Mouse (Mus musculus): ENCODE measurements around the gene Nubp1. TPM values are rescaled to one million over a fixed set of nuclear protein-coding genes. Genes with fewer than 3 reads are reported as not detected.
A peak's percentile ranks its signal among the peaks of the same experiment; 100 is the strongest.

Nubp1 gene
- total RNA-seq (2015; ENCODE audit: low replicate concordance) = 1.0 and 6.7 TPM in 2 replicates
- 7.8 and 8.6 TPM in 2 replicates for total RNA-seq (2017; ENCODE audit: low replicate concordance)

GRCm38 (mm10) chr16:10411764-10412746, at the start of gene Nubp1:
Gene Nubp1 (plus strand): TSS chr16:10411948.
- ATAC-seq (replicated peaks; ENCODE audit: low FRiP score, poor library complexity, severe bottlenecking) = peak; percentile 96

- no peak for ATAC-seq (replicated peaks; ENCODE audit: low FRiP score, poor library complexity, severe bottlenecking)
These were observed 48.7 kb upstream of the Nubp1 start for GRCm38 (mm10) chr16:10363061-10363460.

DNA sequence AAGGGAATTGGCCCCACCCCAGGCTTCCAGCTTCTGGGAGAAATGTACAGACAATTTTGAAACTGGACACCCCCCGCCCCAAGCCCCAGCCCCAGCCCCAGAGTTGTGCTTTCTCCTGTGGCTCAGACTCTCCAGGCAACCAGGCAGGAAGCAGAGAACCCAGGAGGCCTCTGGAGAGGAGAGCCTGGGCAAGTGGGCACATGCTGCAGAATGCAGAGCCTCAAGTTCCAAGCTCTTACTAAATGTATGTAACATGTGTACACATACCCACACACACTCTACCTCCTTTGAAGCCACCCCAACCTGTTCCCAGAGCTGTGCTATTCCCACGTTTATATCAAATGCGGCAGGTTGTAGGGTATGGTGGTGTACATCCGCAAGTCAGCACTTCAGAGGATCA, 46.0 kb upstream of the Nubp1 start:
- no peak for ATAC-seq (replicated peaks; ENCODE audit: low FRiP score, poor library complexity, severe bottlenecking)

GRCm38 (mm10) chr16:10366240-10367217, 45.2 kb upstream of the Nubp1 start:
- no peak for ATAC-seq (replicated peaks; ENCODE audit: low FRiP score, poor library complexity, severe bottlenecking)

DNA sequence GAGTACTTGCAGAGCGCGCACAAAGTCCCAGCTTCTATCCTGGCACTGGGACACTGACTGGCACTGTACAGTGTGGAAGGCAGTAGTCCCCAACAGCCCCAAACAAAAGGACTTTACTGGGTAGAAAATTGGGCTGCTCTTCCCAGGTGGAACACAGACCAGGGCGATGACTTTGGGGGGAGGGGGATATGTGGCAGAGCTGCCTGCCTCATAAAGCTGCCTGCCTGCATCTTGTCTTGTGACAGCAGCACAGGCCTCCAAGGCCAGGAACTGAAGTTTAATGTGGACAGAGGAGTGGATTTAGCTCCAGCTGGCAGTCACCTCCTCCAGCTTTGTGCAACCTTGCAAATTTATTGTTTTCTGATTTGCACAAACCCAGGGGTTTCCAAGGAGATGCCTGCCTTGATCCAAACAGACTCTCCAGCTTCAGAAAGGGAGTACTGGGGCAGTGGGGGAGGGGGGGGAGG, 42.2 kb upstream of the Nubp1 start:
- ATAC-seq (replicated peaks; ENCODE audit: low FRiP score, poor library complexity, severe bottlenecking) = no peak

- no peak for ATAC-seq (replicated peaks; ENCODE audit: low FRiP score, poor library complexity, severe bottlenecking)
These were observed 41.8 kb upstream of the Nubp1 start for GRCm38 (mm10) chr16:10369996-10370395.

- no peak for ATAC-seq (replicated peaks; ENCODE audit: low FRiP score, poor library complexity, severe bottlenecking)
These were observed 39.4 kb upstream of the Nubp1 start for GRCm38 (mm10) chr16:10372372-10372771.

DNA sequence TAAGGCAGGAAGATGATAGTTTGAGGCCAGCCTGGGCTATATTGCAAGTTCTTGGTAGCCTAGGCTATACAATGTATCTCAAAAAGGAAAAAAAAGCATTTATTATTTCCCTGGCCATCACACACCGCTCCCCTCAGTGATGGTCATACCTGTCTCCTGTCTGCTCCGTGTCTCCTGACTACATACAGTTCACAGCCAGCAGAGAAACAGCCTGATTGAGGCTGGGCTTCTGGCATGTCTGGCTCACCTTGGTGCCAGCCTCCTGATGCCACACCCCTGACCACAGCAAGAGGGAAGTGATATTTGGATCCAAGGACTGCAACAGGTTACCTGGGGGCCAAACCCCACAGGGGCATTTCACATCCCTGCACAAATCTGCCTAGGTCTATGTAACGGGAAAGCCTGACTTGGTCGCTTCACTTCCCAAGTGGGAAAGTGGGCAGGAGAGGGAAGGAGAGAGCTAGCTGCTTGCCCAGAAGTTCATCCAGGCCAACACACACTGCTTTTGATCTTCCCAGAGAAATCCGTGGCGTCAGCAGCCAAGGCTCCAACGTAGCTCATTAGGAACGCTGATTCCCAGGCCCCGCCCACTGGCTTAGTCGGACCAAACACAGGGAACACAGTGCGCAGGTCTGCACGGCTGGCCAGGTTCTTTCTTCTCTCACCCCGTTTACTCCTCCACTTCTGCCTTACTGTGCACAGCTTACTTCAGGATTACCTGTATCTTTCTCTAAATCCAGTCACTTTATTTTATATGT, 37.3 kb upstream of the Nubp1 start:
- ATAC-seq (replicated peaks; ENCODE audit: low FRiP score, poor library complexity, severe bottlenecking) = no peak

GRCm38 (mm10) chr16:10377286-10377685, 34.5 kb upstream of the Nubp1 start:
- ATAC-seq (replicated peaks; ENCODE audit: low FRiP score, poor library complexity, severe bottlenecking) = no peak

DNA sequence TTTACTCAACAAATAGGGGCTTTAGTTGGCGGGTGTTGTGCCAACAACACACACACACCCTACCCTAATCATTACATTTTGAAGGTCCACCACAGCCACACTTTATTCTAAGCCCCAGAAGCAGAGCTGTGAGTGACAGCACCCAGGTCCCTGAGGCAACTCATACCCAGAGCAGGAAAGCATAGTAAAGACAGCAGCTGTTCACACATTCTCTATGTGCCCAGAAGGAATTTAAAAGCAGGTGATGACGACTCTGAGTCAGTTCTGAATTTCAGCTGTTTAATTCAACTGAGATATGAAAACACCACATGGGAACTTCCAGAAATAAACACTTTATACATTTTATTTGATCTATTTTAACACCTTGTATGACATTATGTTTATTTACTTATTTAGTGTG, 32.2 kb upstream of the Nubp1 start:
- no peak for ATAC-seq (replicated peaks; ENCODE audit: low FRiP score, poor library complexity, severe bottlenecking)

DNA sequence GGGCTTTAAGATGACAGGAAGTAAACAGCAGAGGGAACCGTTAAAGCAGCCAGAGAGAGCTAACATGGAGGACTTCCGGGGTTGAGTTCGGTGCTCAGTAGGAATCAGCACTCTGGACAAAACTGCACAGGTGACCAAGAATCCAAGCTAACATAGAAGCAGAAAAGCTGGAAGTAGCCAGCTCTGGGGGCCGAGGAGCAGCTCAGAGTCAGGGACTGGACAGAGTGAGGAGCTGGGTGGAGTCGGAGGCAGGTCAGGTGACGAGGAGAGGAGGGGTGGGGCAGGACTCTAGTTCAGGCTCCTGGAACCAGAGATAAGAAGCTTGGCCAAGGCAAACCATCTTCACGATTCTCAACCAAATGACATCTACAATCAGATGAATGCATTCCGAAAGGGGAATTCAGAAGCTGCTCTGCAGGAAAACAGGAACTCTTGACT, 27.7 kb upstream of the Nubp1 start:
- ATAC-seq (replicated peaks; ENCODE audit: low FRiP score, poor library complexity, severe bottlenecking) = peak; percentile 98

DNA sequence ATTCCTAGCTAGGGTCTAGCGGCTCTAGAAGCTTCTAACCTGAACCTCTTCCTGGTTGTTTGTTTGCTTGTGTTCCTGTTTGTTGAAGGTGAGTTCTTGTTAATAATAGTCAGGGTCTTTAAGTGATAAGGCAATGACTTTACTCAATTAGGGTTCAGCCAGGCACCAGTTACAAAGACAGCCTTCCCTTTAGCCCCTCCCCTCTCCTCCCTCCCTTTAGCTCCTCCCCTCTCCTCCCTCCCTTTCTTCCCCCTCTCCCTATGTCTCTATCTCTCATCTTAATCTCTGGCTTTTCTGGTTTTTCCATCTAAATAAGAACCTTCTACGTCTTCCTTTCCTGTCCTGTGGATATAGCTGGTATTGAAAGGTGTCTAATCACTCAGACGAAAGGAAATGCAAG, 27.2 kb upstream of the Nubp1 start:
- peak; percentile 61 for ATAC-seq (replicated peaks; ENCODE audit: low FRiP score, poor library complexity, severe bottlenecking)

- no peak for ATAC-seq (replicated peaks; ENCODE audit: low FRiP score, poor library complexity, severe bottlenecking)
These were observed 26.5 kb upstream of the Nubp1 start for GRCm38 (mm10) chr16:10385261-10385660.

DNA sequence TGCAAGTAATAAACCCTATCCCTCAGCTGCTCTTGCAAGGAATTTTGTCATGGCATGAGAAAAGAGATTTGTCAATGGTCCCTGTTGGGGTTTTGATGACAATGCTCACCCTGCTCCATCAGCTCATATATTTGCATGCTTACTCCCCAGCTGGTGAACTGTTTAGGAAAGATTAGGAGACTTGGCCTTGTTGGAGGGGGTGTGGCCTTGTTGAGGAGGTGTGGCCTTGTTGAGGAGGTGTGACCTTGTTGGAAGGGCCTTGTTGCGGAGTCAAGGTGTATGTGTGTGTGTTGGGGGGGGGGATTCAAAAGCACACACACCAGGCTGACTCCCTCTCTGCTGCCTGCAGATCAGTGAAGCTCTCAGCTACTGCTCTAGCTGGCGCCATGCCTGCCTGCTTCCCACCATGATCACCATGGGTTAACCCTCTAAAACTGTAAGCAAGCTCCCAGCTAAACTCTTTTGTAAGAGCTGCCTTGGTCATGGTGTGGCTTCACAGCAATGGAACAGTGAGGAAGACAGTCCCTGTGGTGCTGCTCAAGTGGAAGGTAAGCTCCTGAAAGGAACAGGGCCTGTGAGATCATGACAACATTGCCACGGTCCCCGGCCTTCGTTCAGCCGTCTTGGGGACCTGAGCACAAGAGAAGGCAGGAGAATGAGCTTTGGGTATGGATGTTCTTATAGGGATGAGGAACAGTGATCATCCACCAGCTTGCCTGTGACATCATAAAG, 22.9 kb upstream of the Nubp1 start:
- ATAC-seq (replicated peaks; ENCODE audit: low FRiP score, poor library complexity, severe bottlenecking) = peak; percentile 34; the same call in 1 of the 2 replicates

GRCm38 (mm10) chr16:10392587-10392986, 19.2 kb upstream of the Nubp1 start:
- ATAC-seq (replicated peaks; ENCODE audit: low FRiP score, poor library complexity, severe bottlenecking) = no peak

DNA sequence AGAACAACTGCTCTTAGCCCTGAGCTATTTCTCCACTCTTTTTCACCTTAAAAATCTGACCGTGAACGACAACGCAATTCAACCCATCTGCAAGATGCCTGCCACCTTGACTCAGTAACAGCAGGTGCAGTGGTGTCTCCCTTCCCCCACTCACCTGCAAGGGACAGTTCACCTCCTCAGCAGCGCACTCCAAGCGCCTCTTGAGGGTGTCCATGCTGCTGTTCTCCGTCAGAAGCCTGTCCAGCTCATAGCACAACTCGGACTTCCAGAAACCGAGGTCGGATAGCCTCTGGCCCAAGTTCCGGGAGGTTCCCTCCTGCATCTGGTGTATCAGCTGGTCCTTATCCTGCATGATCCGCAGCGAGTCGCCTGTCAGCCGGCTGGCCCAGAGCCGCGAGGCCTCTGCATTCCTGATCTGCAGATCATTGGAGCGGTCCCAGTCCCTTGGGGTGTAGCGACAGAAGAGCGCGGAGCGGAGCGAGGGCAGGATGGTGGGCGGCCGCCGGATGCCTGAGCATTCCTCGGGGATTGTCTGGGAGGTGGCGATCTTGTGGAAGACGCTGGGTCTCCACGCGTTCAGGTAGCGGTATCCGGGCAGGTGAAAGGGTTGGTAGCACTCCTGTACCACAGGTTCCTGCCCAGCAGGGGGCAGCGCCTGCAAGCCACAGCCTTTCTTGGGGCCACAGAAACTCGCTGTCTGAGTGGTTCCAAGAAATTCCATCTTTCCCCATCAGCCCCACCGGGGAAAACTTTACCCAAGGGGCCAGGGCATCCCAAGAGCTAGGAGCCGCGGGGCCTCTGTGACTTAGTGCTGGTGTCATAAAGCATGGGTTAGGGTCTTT, 16.8 kb upstream of the Nubp1 start, which contains the start of gene Tekt5:
Gene Tekt5, minus strand, starts transcription at position 792 of the 842 bp plus-strand sequence.
- 0 out of 2 replicates have a peak, but pooled peaks have one; percentile 50 for ATAC-seq (replicated peaks; ENCODE audit: low FRiP score, poor library complexity, severe bottlenecking)

GRCm38 (mm10) chr16:10398755-10399154, 13.0 kb upstream of the Nubp1 start:
- ATAC-seq (replicated peaks; ENCODE audit: low FRiP score, poor library complexity, severe bottlenecking) = peak; percentile 58

- ATAC-seq (replicated peaks; ENCODE audit: low FRiP score, poor library complexity, severe bottlenecking) = peak; percentile 90
These were observed 12.6 kb upstream of the Nubp1 start for GRCm38 (mm10) chr16:10399160-10399559.
